Mouse (Mus musculus): ENCODE data around the gene AC140267.1.

AC140267.1 gene

GRCm38 (mm10) chr15:80233733-80234509 is 1.7 kb upstream of the AC140267.1 start, which contains the start of gene Mief1:
Gene Mief1, plus strand, starts transcription at chr15:80234018.
- H3K4me3 ChIP-seq (replicated peaks; ENCODE audit: low read length) = peak within 1 kb of the TSS; percentile 97
- TF ChIP-seq NANOG (IDR thresholded peaks at IDR 0.05; ENCODE audit: borderline replicate concordance, low read length) = no peak
- no peak for TF ChIP-seq CTCF (conservative IDR thresholded peaks at IDR 0.05; ENCODE audit: low read length)
- no peak for TF ChIP-seq POU5F1 (IDR thresholded peaks at IDR 0.05; ENCODE audit: borderline replicate concordance, low read length)

GRCm38 (mm10) chr15:80248135-80248534 is 12.5 kb downstream of the AC140267.1 start:
- H3K36me3 ChIP-seq (ENCODE audit: insufficient read depth, low read length) = peaks cover 98% of the 10 kb centered on the region
- no peaks in the 10 kb centered on the region for H3K27me3 ChIP-seq (ENCODE audit: insufficient read depth, low read length)
- H3K9me3 ChIP-seq (ENCODE audit: low read length) = no peaks in the 10 kb centered on the region
- no peak overlapping the region for H3K4me3 ChIP-seq (replicated peaks; ENCODE audit: low read length)
- TF ChIP-seq NANOG (IDR thresholded peaks at IDR 0.05; ENCODE audit: borderline replicate concordance, low read length) = no peak
- TF ChIP-seq POU5F1 (IDR thresholded peaks at IDR 0.05; ENCODE audit: borderline replicate concordance, low read length) = no peak
- no peak for TF ChIP-seq CTCF (conservative IDR thresholded peaks at IDR 0.05; ENCODE audit: low read length)
- H3K4me1 ChIP-seq (replicated peaks; ENCODE audit: low read depth, low read length) = peaks cover 21% of the 10 kb centered on the region

More at GRCm38 (mm10) chr15:80233733-80234509, 1.7 kb upstream of the AC140267.1 start, which contains the start of gene Mief1:
- Histone ChIP-seq H3K36me3 (ENCODE audit: insufficient read depth, low read length) (peaks cover 39% of the 10 kb centered on the region), H3K27me3 (ENCODE audit: insufficient read depth, low read length) (no peaks in the 10 kb centered on the region), H3K9me3 (ENCODE audit: low read length) (no peaks in the 10 kb centered on the region), H3K4me1 (replicated peaks; ENCODE audit: low read depth, low read length) (peaks cover 74% of the 10 kb centered on the region)

GRCm38 (mm10) chr15:80248596-80248995 is 13.0 kb downstream of the AC140267.1 start:
- TF ChIP-seq NANOG (IDR thresholded peaks at IDR 0.05; ENCODE audit: borderline replicate concordance, low read length) = no peak
- TF ChIP-seq CTCF (conservative IDR thresholded peaks at IDR 0.05; ENCODE audit: low read length) = no peak
- no peak for TF ChIP-seq POU5F1 (IDR thresholded peaks at IDR 0.05; ENCODE audit: borderline replicate concordance, low read length)
- Histone ChIP-seq H3K4me3 (replicated peaks; ENCODE audit: low read length) (no peak overlapping the region), H3K9me3 (ENCODE audit: low read length) (no peaks in the 10 kb centered on the region), H3K27me3 (ENCODE audit: insufficient read depth, low read length) (no peaks in the 10 kb centered on the region), H3K4me1 (replicated peaks; ENCODE audit: low read depth, low read length) (peaks cover 26% of the 10 kb centered on the region), H3K36me3 (ENCODE audit: insufficient read depth, low read length) (peaks cover 98% of the 10 kb centered on the region)

GRCm38 (mm10) chr15:80249672-80250071 is 14.0 kb downstream of the AC140267.1 start:
- H3K9me3 ChIP-seq (ENCODE audit: low read length) = no peaks in the 10 kb centered on the region
- TF ChIP-seq NANOG (IDR thresholded peaks at IDR 0.05; ENCODE audit: borderline replicate concordance, low read length) (no peak), CTCF (conservative IDR thresholded peaks at IDR 0.05; ENCODE audit: low read length) (no peak), POU5F1 (IDR thresholded peaks at IDR 0.05; ENCODE audit: borderline replicate concordance, low read length) (no peak)
- H3K36me3 ChIP-seq (ENCODE audit: insufficient read depth, low read length) = peaks cover 94% of the 10 kb centered on the region
- no peak overlapping the region for H3K4me3 ChIP-seq (replicated peaks; ENCODE audit: low read length)
- H3K4me1 ChIP-seq (replicated peaks; ENCODE audit: low read depth, low read length) = peaks cover 33% of the 10 kb centered on the region
- H3K27me3 ChIP-seq (ENCODE audit: insufficient read depth, low read length) = no peaks in the 10 kb centered on the region

- no peaks in the 10 kb centered on the region for H3K9me3 ChIP-seq (ENCODE audit: low read length)
- H3K36me3 ChIP-seq (ENCODE audit: insufficient read depth, low read length) = peaks cover 86% of the 10 kb centered on the region
- peaks cover 31% of the 10 kb centered on the region for H3K4me1 ChIP-seq (replicated peaks; ENCODE audit: low read depth, low read length)
- H3K4me3 ChIP-seq (replicated peaks; ENCODE audit: low read length) = no peak overlapping the region
- no peaks in the 10 kb centered on the region for H3K27me3 ChIP-seq (ENCODE audit: insufficient read depth, low read length)
- TF ChIP-seq POU5F1 (IDR thresholded peaks at IDR 0.05; ENCODE audit: borderline replicate concordance, low read length) = no peak
These were observed 15.0 kb downstream of the AC140267.1 start for GRCm38 (mm10) chr15:80250586-80250985.

- no peak overlapping the region for H3K4me3 ChIP-seq (replicated peaks; ENCODE audit: low read length)
- no peak for TF ChIP-seq CTCF (conservative IDR thresholded peaks at IDR 0.05; ENCODE audit: low read length)
- TF ChIP-seq NANOG (IDR thresholded peaks at IDR 0.05; ENCODE audit: borderline replicate concordance, low read length) = no peak
- no peak for TF ChIP-seq POU5F1 (IDR thresholded peaks at IDR 0.05; ENCODE audit: borderline replicate concordance, low read length)
- H3K36me3 ChIP-seq (ENCODE audit: insufficient read depth, low read length) = peaks cover 81% of the 10 kb centered on the region
- H3K4me1 ChIP-seq (replicated peaks; ENCODE audit: low read depth, low read length) = peaks cover 40% of the 10 kb centered on the region
- H3K27me3 ChIP-seq (ENCODE audit: insufficient read depth, low read length) = no peaks in the 10 kb centered on the region
- H3K9me3 ChIP-seq (ENCODE audit: low read length) = no peaks in the 10 kb centered on the region
These were observed 17.9 kb downstream of the AC140267.1 start for GRCm38 (mm10) chr15:80253530-80253929.

GRCm38 (mm10) chr15:80254207-80254606 is 18.6 kb downstream of the AC140267.1 start:
- Histone ChIP-seq H3K27me3 (ENCODE audit: insufficient read depth, low read length) (no peaks in the 10 kb centered on the region), H3K9me3 (ENCODE audit: low read length) (no peaks in the 10 kb centered on the region), H3K36me3 (ENCODE audit: insufficient read depth, low read length) (peaks cover 76% of the 10 kb centered on the region), H3K4me1 (replicated peaks; ENCODE audit: low read depth, low read length) (peaks cover 46% of the 10 kb centered on the region), H3K4me3 (replicated peaks; ENCODE audit: low read length) (peak overlapping the region; percentile 93)
- no peak for TF ChIP-seq NANOG (IDR thresholded peaks at IDR 0.05; ENCODE audit: borderline replicate concordance, low read length)
- no peak for TF ChIP-seq POU5F1 (IDR thresholded peaks at IDR 0.05; ENCODE audit: borderline replicate concordance, low read length)
- TF ChIP-seq CTCF (conservative IDR thresholded peaks at IDR 0.05; ENCODE audit: low read length) = no peak

GRCm38 (mm10) chr15:80254847-80255645 is 19.4 kb downstream of the AC140267.1 start, which contains the start of gene Atf4:
Gene Atf4, plus strand, starts transcription at chr15:80255184.
- no peak for TF ChIP-seq CTCF (conservative IDR thresholded peaks at IDR 0.05; ENCODE audit: low read length)
- no peak for TF ChIP-seq NANOG (IDR thresholded peaks at IDR 0.05; ENCODE audit: borderline replicate concordance, low read length)
- no peak; the same call in 1 of the 2 replicates for TF ChIP-seq POU5F1 (IDR thresholded peaks at IDR 0.05; ENCODE audit: borderline replicate concordance, low read length)
- H3K4me3 ChIP-seq (replicated peaks; ENCODE audit: low read length) = peak within 1 kb of the TSS; percentile 93
- H3K36me3 ChIP-seq (ENCODE audit: insufficient read depth, low read length) = peaks cover 76% of the 10 kb centered on the region
- no peaks in the 10 kb centered on the region for H3K9me3 ChIP-seq (ENCODE audit: low read length)
- peaks cover 55% of the 10 kb centered on the region for H3K4me1 ChIP-seq (replicated peaks; ENCODE audit: low read depth, low read length)
- no peaks in the 10 kb centered on the region for H3K27me3 ChIP-seq (ENCODE audit: insufficient read depth, low read length)

Measured in E14TG2a.4 (cell line).